Mouse (Mus musculus) heart, embryonic 10.5 days (tissue): ENCODE results near the gene Mrpl10. TPM values are rescaled to one million over a fixed set of nuclear protein-coding genes. Genes with fewer than 3 reads are reported as not detected.

Experiments
- DNase-seq: peaks from one replicate; pipeline ENCODE4 v3.0.0-alpha.2; 2017; ENCODE audit warnings: low spot score
- H3K27ac ChIP-seq: fragments of 300-500 bp; sonication (generic); 2 replicates; pipeline ENCODE4 v1.5.1; 2016; ENCODE audit warnings: mild to moderate bottlenecking
- H3K27me3 ChIP-seq: fragments of 300-500 bp; sonication (generic); 2 replicates; pipeline ENCODE4 v1.6.1; 2016; ENCODE audit warnings: mild to moderate bottlenecking; ENCODE audit not compliant: poor library complexity, insufficient read depth, severe bottlenecking
- H3K36me3 ChIP-seq: fragments of 300-500 bp; sonication (generic); 2 replicates; pipeline ENCODE4 v1.6.1; 2016; ENCODE audit warnings: mild to moderate bottlenecking, moderate library complexity
- H3K4me1 ChIP-seq: fragments of 300-500 bp; sonication (generic); 2 replicates; pipeline ENCODE4 v1.6.1; 2016; ENCODE audit warnings: mild to moderate bottlenecking
- H3K4me3 ChIP-seq: fragments of 300-500 bp; sonication (generic); 2 replicates; pipeline ENCODE4 v1.5.1; 2016; ENCODE audit warnings: mild to moderate bottlenecking, moderate library complexity
- H3K9me3 ChIP-seq: fragments of 300-500 bp; sonication (generic); 2 replicates; pipeline ENCODE4 v1.6.1; 2016; ENCODE audit warnings: mild to moderate bottlenecking, moderate library complexity
- WGBS: fragments of 180-500 bp; shearing (Covaris S2); methylation state at CpG from one replicate; pipeline ENCODE4 v1.1.7; 2016; 5-methylcytosine and 5-hydroxymethylcytosine counted together
- polyA plus RNA-seq: library from polyadenylated mRNA; unstranded; fragments of >200 nt; fragmentation: Nextera tagmentation; extraction: Ambion mirVana; gene quantifications from 2 replicates; pipeline ENCODE4 v1.2.1, GENCODE M21; 2016

The Mrpl10 gene
- polyA plus RNA-seq, 1 experiment from 2014 or later: 93.1 TPM

DNA sequence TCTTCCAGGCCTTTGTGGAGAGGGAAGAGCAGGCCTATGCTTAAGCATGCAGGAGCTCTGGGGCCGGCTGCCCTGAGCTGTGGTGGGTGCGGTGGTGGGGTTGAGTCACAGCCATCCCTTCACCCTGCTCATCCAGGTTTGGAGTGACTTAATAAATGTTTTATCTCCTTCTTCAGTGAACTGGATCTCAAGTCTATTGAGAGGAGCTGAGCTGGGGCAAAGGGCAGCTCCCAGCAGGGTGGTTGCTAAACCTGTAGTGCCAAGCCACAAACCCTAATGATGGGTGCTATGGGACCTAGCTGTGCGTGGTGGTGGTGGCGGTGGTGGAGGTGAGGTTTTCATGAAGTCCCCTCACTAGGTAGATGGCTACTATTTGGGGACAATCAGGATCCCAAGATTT lies 7.6 kb upstream of the Mrpl10 start:
- peaks cover 21% of the 10 kb centered on the region for H3K36me3 ChIP-seq
- DNase-seq: no peak
- WGBS: 84% methylated on average over 4 of the region's 4 CpGs
- peaks cover 20% of the 10 kb centered on the region for H3K4me1 ChIP-seq
- H3K9me3 ChIP-seq: no peaks in the 10 kb centered on the region
- 0 out of 2 replicates have a peak, but pooled peaks cover 20% of the 10 kb centered on the region for H3K27me3 ChIP-seq
- no peak overlapping the region for H3K4me3 ChIP-seq
- no peak overlapping the region for H3K27ac ChIP-seq

DNA sequence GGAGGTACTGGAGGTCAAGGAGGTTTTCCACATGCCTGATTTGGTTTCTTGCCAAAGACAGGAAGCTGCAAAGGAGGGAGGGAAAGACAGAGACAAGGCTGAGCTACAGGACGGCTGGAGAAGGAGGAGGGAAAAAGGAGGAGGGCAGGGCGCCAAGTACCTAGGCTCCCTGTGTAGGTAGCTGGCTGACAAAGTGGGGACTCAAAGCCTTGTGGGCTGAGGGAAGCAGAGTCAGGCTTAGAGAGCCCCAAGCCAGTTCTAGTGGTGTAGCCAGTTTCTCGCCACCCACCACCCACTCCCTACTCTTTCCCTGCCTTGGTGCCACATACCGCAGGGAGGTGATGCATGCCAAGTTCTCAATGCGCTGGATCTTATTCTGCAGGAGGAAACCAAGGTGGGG lies 5.2 kb upstream of the Mrpl10 start:
- WGBS: 68% methylated on average over 5 of the region's 5 CpGs
- Histone ChIP-seq H3K4me3 (no peak overlapping the region), H3K36me3 (peaks cover 21% of the 10 kb centered on the region), H3K27ac (no peak overlapping the region), H3K9me3 (no peaks in the 10 kb centered on the region), H3K4me1 (peaks cover 10% of the 10 kb centered on the region), H3K27me3 (0 out of 2 replicates have a peak, but pooled peaks cover 20% of the 10 kb centered on the region)
- no peak for DNase-seq

DNA sequence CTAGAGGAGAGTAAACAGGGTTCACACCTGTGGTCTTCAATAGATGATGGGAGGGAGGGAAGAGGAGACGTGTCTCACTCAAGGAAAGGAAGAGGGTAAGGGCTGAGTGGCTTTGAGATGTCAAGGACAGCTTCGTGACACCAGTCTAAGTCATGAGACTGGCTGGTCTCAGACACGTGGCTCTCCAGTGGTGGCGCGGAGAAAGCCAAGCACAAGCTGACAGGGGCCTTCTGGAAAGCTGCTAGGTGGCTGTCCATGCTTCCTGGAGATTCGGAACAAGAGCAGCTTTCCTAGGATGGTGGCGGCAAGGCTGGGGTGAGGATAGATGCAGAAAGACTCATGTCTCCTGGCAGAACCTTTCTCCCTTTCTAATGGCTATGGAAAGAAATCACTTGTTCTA lies 2.5 kb upstream of the Mrpl10 start:
- 0 out of 2 replicates have a peak, but pooled peaks cover 8% of the 10 kb centered on the region for H3K27me3 ChIP-seq
- peaks cover 11% of the 10 kb centered on the region for H3K4me1 ChIP-seq
- no peaks in the 10 kb centered on the region for H3K9me3 ChIP-seq
- 51% methylated on average over 7 of the region's 7 CpGs for WGBS
- no peak for DNase-seq
- peaks cover 7% of the 10 kb centered on the region; the same call in 1 of the 2 replicates for H3K36me3 ChIP-seq
- no peak overlapping the region for H3K4me3 ChIP-seq
- H3K27ac ChIP-seq: no peak overlapping the region

DNA sequence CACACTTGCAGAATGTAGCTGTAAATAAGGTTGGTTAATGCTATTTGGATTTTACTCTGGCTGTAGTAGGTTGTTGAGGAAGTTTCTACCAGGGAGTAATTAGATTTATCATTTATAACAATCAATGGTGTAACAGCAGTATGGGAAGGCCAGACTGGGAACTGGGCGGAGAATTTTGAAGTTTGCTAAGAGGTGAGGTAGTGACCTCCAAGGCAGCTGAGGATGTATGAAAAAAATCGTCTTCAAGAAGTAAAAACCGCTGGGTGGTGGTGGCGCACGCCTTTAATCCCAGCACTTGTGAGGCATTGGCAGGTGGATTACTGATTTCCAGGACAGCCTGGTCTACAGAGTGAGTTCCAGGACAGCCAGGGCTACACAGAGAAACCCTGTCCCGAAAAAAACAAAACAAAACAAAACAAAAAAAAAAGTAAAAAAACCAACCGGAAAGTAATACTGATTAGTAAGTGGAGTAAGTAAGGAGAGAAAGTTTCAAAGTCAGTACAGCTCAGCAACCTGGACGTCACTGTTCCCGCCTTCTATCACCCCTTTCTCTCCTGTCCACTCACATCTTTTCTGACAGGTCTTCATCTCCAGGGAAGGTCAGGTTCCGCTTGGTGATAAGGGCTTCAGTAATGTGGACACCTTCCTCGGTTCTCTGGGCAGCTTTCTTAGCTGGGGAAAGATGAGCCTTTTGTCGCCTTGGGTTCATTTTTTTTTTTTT lies 899 bp upstream of the Mrpl10 start:
- 42% methylated on average over 12 of the region's 12 CpGs for WGBS
- H3K9me3 ChIP-seq: no peaks in the 10 kb centered on the region

DNA sequence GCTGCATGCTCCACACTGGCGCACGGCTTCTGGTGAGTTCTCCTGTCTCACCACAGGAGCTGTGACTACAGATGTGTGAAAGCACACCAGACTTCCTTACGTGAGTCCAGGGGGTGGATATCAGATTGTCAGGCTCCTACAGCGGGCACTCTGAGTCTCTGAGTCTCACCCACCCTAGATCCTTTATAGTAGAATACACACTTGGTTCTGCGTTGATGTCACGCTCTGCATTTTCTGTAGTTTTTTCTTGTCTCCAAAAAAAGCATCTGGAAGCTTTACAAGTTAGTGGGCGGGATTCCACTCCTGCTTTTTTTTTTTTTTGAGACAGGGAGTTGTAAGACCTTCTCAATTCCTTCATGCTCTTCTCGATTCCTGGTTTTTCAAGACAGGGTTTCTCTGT lies 3.5 kb downstream of the Mrpl10 start:
- H3K36me3 ChIP-seq: peaks cover 46% of the 10 kb centered on the region
- H3K27me3 ChIP-seq: no peaks in the 10 kb centered on the region
- H3K27ac ChIP-seq: no peak overlapping the region
- H3K9me3 ChIP-seq: no peaks in the 10 kb centered on the region
- 94% methylated on average over 8 of the region's 8 CpGs for WGBS
- no peak for DNase-seq
- H3K4me3 ChIP-seq: no peak overlapping the region
- peaks cover 11% of the 10 kb centered on the region for H3K4me1 ChIP-seq

More for the DNA sequence above, 899 bp upstream of the Mrpl10 start:
- Histone ChIP-seq H3K27me3 (0 out of 2 replicates have a peak, but pooled peaks cover 4% of the 10 kb centered on the region), H3K27ac (no peak overlapping the region), H3K4me3 (peak overlapping the region; percentile 85), H3K4me1 (peaks cover 11% of the 10 kb centered on the region), H3K36me3 (peaks cover 20% of the 10 kb centered on the region)
- DNase-seq: no peak

DNA sequence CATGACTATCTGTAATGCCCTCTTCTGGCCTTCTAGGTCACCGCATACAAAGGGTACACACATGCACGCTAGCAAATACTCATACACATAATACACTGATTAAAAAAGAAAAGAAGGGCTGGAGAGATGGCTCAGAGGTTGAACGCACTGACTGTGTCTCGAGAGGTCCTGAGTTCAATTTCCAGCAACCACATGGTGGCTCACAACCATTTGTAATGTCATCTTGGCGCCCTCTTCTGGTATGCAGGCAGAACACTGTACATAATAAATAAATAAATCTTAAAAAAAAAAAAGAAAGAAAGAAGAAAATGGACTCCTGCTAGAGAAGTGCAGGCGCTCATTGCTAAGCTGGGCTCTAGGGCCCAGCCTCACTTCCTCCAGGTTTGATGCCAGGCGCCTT lies 4.5 kb downstream of the Mrpl10 start:
- peaks cover 46% of the 10 kb centered on the region for H3K36me3 ChIP-seq
- 78% methylated on average over 7 of the region's 7 CpGs for whole genome bisulfite sequencing

DNA sequence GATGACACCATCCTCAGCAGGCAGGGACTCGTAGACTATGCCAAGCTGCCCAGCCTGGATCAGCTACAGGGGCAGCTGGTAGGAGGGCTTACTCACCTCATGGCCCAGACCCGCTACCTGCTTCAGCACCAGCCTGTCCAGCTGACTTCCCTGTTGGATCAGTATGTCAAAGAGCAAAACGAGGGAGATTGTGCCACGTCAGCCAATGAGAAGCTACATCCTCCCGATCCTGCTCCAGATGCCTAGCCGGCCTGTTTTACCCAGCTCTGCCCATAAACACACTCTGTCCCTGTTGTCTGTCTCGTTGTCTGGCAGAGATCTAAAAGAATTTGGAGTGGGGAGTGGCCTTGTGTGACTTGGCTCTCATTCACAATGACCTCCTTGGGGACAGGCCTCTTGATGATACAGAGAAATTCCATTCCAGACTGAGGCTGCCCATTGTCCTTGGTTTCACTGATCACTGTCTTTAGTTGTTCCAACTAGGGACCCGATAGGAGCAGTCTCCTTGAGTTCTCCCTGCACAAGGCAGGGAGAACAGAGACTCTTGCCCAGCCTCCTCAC lies 6.8 kb downstream of the Mrpl10 start:
- no peak overlapping the region for H3K27ac ChIP-seq
- H3K9me3 ChIP-seq: no peaks in the 10 kb centered on the region
- no peaks in the 10 kb centered on the region for H3K27me3 ChIP-seq
- DNase-seq: no peak
- H3K4me3 ChIP-seq: no peak overlapping the region
- whole genome bisulfite sequencing: 78% methylated on average over 8 of the region's 8 CpGs
- peaks cover 52% of the 10 kb centered on the region for H3K36me3 ChIP-seq
- H3K4me1 ChIP-seq: peaks cover 25% of the 10 kb centered on the region

More for the DNA sequence above, 4.5 kb downstream of the Mrpl10 start:
- H3K4me1 ChIP-seq: peaks cover 19% of the 10 kb centered on the region
- DNase-seq: no peak
- no peaks in the 10 kb centered on the region for H3K9me3 ChIP-seq
- H3K27me3 ChIP-seq: no peaks in the 10 kb centered on the region
- H3K4me3 ChIP-seq: no peak overlapping the region
- no peak overlapping the region for H3K27ac ChIP-seq

DNA sequence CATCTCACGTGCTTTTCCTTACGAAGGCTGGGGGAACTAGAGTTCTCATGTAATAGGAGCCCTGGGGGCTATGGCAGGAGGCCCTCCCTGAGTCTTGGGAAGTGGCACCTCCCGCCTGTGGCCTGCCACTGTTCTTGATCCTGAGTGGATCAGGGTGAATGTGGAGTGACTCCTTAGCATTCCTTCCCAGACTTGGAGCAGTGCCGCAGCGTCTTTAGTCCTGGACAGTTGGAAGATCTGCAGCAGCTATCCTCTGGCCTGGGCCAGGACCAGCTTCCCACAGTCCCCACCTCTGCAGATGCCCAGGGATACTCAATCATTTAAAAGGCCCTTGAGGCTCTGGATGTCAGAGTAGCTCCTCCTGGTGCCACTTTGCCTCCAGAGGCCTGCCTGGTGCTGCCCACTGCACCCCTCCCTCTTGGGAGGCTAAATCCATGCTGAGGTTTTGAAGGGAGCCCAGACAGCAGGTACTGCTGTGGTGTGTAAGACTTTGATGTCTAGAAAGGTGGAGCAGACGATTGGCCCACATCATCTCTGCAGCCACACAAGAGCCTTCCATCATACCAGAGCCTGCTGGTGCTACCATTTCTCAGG lies 8.2 kb downstream of the Mrpl10 start:
- Histone ChIP-seq H3K27me3 (no peaks in the 10 kb centered on the region), H3K9me3 (no peaks in the 10 kb centered on the region), H3K36me3 (peaks cover 55% of the 10 kb centered on the region), H3K4me1 (peaks cover 25% of the 10 kb centered on the region), H3K4me3 (no peak overlapping the region), H3K27ac (no peak overlapping the region)
- WGBS: 76% methylated on average over 6 of the region's 6 CpGs
- no peak for DNase-seq

DNA sequence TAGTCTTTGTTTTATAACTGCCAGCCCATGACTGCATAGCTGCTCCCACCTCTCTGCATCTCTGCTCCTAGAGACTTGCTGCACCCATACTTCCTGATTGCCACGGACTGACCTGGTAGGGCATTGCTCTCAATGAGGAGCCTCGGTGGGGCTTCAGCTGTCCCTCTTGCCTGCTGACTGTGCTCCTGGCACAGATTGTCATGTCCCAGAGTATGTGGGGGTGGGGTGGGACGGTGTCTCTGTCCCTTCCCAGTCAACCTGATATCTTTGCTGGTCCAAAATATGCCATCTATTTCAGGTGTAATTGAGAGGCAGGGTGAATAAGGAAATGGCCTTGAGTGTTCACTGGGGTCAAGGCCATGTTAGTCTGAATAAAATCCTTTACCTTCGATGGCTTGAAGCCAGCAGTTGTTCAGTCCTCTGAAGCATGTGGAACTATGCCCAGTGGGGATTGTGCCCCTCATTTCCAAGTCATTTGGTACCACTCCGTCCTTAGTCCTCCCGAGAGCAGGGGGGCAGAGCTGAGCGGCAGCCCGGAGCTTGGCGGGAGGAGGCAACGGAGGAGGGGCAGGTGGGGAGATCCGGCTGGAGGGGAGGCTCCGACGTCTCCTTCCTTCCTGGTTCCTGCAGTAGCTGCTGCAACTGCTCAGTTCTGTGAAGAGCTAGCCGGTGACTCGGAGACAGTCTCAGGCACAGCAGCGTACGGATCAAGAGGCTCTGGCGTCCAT lies 9.0 kb downstream of the Mrpl10 start, which contains the start of gene Osbpl7:
Osbpl7 (plus strand) TSS at position 413 of the 728 bp plus-strand sequence.
- peaks cover 25% of the 10 kb centered on the region for H3K4me1 ChIP-seq
- H3K27ac ChIP-seq: peak within 1 kb of the TSS; percentile 84
- H3K9me3 ChIP-seq: no peaks in the 10 kb centered on the region
- no peak for DNase-seq
- H3K4me3 ChIP-seq: peak within 1 kb of the TSS; percentile 75
- peaks cover 55% of the 10 kb centered on the region for H3K36me3 ChIP-seq
- H3K27me3 ChIP-seq: no peaks in the 10 kb centered on the region
- WGBS: 6% methylated on average over 18 of the region's 18 CpGs

DNA sequence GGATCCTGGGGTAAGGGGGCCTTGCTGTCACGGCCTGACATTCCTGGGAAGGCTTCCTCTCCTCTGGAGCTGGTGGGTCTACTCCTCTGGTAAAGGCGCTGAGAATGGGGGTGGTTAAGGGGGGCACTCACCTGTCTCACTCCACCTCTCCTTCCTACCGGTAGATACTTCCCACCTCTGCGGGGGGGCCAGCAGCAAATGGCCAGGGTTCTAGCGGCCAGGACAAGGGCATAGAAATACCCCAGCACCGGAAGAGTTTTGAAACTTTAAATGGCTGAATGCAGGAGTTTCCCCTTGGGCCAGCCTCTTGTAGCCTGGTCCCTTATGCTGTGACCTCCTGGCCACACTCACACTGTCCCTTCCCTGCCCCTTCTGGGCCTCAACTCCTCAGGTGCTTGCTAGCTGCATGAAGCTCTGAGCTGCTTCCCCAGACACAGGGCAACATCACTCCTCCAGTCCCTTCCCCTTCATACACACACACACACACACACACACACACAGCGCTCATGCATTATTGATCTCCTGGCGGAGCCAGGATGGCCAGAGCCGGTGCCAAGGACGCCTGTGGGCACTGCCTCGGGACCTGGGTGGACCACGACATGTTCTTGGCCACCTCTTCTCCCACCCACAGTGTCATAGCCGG lies 9.7 kb downstream of the Mrpl10 start:
- Histone ChIP-seq H3K9me3 (no peaks in the 10 kb centered on the region), H3K36me3 (peaks cover 57% of the 10 kb centered on the region), H3K4me1 (peaks cover 25% of the 10 kb centered on the region), H3K4me3 (peak overlapping the region; percentile 75), H3K27me3 (no peaks in the 10 kb centered on the region), H3K27ac (peak overlapping the region; percentile 84)
- no peak for DNase-seq
- WGBS: 25% methylated on average over 13 of the region's 13 CpGs

DNA sequence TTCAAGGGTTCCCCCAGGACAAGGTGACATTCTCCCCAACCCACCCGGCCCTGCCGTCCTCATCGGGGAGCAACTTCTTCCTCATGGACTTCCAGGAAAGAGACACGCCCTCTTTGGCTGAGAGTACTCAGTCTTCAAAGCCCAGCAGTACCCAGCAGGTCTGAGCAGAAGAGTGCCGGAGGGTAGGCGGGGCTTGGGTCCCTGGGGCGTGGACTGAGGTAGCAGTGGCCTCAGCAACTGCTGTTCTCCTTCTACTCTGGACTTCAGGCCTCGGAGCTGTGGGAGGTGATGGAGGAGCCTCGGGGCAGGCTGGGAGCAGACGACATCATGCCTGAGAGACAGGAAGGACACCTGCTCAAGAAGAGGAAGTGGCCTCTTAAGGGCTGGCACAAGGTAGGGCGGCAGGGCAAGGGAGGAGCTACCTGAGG lies 10.9 kb downstream of the Mrpl10 start:
- Histone ChIP-seq H3K27me3 (no peaks in the 10 kb centered on the region), H3K4me3 (peak overlapping the region; percentile 75), H3K36me3 (peaks cover 60% of the 10 kb centered on the region), H3K4me1 (peaks cover 25% of the 10 kb centered on the region), H3K27ac (peak overlapping the region; percentile 64; the same call in 1 of the 2 replicates), H3K9me3 (no peaks in the 10 kb centered on the region)
- 24% methylated on average over 11 of the region's 11 CpGs for WGBS
- no peak for DNase-seq

DNA sequence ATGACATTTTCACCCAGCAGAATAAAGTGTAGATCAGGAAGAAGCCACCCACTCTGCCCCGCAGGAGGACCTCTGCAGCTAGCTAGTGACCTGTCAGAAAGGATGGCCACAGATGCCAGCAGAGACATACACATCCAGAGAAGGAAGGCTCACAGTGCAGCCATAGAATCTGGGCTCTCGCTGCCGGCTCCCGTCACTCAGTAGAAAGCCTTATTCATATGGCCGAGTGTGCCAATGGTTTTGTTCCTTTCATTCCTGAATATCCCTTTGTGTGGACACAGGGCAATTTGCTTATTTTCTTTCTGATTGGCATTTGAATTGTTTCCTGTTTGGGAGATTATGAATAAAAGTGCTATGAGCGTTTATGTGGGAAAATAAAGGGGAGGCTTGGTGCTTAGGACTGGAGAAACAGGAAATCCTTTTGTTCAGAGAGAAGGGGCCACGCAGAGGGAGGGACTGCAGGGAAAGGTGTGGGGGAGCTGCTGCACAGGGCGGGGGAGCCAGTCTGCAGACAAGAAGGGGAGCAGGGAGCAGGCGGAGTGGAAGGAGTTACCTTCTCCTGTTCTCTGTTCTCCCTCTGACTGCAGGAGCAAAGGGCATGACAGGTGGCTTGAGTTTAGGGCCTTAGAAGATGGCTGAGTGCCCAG lies 22.0 kb downstream of the Mrpl10 start:
- no peak for DNase-seq
- Histone ChIP-seq H3K4me3 (no peak overlapping the region), H3K9me3 (no peaks in the 10 kb centered on the region), H3K4me1 (peaks cover 20% of the 10 kb centered on the region), H3K36me3 (peaks cover 64% of the 10 kb centered on the region), H3K27me3 (peaks cover 7% of the 10 kb centered on the region; the same call in 1 of the 2 replicates), H3K27ac (no peak overlapping the region)
- WGBS: 59% methylated on average over 9 of the region's 9 CpGs
